Mouse (Mus musculus): ENCODE measurements at regions not wholly inside any gene's neighbourhood (a gene's known extent, or its start where the extent isn't known, plus 50 kb on each side); places are given as distances from the start of the nearest gene placed in this dataset.

DNA sequence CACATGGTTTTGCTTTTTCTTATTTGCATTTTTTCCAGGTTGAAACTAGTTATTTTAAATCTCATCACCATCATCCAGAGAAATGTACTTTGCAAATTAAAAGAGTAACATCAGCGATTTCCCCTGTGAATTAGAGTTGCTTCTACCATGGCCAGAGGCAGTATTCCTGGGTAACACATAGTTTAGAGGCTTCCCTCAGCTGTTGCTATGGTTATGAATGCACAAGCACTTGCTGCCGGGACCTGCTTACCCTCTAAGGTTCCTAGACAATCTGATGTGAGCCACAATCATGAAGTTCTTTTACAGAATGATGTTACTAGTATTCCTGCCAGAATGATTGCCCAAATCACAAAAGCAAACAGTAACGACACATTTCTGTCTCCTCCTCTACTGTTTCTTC lies 302.5 kb downstream of the 9330182O14Rik start:
- TF ChIP-seq CTCF (IDR thresholded peaks at IDR 0.05; ENCODE audit: low read depth): no peak
- TF ChIP-seq EP300 (optimal IDR thresholded peaks at IDR 0.05): no peak
